Mouse (Mus musculus) thymus, postnatal 10 days (tissue): ENCODE results near the gene Rsph9.

ENCODE experiments used
- DNase-seq, 2 experiments: peaks; one replicate each; pipeline ENCODE4 v3.0.0; 2021; ENCODE audit warnings: low spot score in 2 of 2

Rsph9 gene

DNA sequence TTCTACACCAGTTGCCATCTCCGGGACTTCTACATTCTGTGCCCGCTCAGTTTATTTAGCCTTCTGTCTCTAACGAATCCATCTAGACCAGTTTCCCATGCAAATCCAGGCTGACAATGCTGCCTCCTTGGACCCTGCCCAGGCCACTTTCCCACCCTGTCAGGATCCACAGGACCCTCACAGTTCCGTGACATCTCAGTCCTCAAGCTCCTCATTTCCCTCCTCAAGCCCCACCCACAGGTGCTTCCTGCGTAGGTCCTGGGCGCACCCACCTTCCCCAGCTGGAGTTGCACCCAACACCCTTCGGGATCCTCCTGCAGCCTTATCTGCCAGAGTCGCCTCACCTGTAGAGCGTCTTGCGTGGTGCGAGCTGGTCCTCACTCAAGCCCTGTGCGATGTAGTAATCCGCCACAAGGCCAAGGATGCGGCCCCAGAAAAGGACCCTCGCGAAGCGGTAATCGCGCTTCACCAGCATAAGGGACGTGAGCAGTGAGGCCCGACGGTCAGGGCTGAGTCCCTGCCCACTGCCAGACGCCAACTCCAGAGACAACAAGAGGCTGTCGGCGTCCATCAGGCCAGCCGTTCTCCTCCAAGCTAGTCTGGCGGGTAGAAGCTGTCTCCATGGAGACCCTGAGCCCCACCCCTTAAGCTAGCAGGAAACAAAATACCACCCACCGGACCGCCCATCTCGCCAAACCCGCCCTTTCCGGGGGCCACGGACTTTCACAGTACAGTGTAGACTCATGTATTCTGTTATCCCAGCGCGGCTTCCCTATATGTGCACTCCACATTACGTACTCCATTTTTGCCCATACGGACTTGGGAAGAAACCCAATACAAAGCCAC, at the start of gene Rsph9:
TSS of gene Rsph9 (minus strand) at position 639 of the 846 bp plus-strand sequence.
- DNase-seq = peak; percentile 28 to 48

DNA sequence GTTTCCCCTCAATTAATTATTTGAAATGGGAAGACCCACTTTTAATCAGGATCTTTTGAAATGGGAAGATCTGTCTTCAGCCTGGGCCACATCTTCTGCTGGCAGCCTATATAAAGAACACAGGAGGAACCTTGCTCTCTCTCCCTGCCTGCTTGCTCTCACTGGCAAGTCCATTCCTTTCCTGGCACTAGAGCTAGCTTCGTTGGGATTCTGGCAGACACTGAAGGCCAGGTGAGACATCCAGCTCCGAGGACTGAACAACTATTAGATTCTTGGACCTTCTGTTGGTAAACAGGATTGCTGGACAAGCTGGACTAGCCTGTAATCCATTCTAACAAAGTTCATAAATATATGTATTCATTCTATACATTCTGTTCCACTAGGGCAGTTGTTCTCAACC, 44.8 kb upstream of the Rsph9 start:
- DNase-seq = no peak

DNA sequence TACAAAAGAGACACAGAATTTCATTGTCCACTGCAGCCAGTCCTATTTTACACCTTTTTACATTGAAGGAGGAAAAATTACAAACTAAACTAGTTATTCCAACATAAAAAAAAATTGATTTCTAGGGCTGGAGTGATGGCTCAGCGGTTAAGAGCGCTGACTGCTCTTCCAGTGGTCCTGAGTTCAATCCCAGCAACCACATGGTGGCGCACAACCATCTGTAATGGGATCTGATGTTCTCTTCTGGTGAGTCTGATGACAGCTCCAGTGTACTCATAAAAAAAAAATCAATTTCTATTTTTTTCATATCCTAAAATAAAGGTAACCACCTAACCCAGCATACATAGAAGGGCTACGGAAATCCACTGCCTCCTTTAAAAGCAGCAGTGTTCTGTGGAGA, 38.3 kb upstream of the Rsph9 start:
- DNase-seq = no peak

DNA sequence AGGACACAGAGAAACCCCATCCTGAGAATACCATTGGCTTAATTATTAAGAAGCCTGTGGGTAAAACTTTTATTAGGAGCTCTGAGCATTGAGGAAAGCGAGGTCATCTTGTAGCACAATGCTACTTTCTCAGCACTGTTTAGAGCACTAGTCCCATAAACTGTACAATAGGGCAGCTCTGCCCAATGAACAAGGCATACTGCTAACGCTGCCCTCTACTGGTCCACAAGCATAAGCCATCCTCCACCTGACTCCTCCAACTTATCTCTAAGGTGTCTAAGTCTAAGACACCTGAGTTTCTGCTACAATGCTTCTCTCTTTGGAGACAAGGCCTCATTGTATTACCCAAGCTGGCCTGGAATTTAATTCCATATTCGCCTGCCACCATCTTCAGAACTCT, 26.5 kb upstream of the Rsph9 start:
- DNase-seq = peak in 1 of 2 experiments; percentile 63

DNA sequence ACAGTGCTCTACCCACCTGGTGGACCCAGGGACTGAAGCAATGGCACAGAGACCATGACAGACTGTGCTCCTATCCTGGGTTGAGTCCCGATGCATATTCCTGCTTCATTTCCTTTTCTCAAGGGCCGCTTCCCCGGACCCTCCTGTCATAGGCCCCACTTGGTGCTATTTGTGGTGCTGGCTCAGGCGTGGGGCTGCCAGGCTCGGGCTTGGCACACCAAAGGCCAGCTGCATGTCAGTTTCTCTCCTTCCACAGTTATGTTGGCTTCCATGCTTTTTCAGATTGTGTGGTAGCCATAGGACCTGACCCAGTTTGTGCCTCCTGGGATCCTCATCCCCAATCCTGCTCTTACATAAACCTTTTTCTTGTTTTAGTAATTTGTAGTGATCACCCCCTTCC, 24.8 kb upstream of the Rsph9 start:
- DNase-seq = no peak

DNA sequence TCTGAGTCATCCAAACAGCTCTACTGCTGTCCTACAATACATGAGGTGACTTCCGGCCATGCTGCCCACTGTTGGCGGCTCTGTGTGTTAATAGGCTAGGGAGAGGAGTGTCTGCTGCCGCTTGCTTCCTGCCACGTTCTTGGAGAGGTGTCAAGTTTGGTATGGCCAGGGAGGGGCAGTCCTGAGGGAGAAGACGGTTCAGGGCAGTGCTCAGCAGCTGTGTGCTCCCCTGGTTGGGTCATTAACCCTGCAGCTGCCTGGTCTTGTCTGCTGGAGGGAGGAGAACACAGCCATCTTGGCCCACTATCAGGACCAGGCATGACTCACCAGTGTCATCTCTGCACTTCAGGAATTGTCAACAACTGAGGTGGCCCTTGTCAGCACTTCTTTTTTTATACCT, 24.3 kb upstream of the Rsph9 start:
- DNase-seq = no peak

DNA sequence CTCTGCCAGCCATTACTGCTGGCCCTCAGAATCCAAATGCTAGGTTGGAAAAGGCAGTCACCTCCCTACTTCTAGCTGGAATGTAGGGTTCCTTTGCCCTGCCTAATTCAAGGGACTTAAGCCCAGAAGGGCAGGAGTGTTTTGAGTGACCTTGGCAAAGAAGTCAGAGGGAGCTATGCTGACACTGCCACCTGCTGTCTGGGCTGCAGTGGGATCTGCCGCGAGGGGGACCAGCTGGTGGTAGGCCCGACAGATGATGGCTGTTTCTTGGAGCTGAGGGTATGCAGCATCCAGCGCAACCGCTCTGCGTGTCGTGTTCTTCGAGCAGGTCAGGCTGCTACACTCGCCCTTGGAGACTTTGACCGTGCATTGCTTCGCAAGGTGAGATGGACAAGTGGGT, 23.0 kb upstream of the Rsph9 start:
- DNase-seq = no peak

DNA sequence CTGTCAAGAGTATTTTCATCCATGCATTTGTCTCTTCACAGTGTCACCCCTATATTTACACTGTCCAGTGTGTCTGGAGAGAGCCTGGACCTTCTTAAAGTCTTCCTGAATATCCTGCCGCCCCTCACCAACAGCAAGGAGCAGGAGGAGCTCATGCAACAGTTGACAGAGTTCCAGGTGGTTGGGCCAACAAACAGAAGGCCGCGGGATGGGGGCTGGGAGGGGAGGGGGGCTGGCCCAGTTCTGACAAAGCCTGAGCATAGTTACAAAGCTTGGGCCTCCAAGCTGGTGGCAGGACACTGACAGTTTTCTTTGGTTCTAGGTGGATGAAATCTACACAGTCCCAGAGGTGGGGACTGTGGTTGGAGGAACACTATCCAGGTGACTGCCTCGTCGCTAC, 22.3 kb upstream of the Rsph9 start:
- DNase-seq = no peak

DNA sequence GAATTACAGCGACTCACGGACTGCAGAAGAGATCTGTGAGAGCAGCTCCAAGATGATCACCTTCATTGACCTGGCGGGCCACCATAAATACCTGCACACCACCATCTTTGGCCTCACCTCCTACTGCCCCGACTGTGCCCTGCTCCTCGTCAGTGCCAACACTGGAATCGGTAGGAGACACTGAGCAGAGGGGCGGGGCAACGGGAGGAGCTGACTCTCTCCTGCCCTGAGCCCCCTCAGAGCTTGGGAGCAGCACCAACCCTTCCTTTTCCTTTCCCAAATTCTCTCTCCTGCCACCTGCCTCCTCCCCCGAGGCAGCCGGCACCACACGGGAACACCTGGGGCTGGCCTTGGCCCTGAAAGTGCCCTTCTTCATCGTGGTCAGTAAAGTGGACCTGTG, 21.4 kb upstream of the Rsph9 start:
- no peak for DNase-seq

DNA sequence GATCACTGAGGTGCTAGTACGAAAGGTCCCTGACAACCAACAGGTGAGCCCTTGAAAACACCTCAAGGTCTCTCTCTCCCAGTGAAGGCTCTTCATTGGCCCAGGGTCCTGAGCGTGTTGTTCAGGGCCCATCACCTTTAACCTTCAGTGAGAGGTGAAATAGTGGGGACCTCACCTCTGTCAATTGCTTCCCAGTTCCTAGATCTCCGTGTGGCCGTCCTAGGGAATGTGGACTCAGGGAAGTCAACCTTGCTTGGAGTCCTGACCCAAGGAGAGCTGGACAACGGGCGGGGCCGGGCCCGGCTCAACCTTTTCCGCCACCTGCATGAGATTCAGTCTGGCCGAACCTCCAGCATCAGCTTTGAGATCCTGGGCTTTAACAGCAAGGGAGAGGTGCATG, 20.8 kb upstream of the Rsph9 start:
- DNase-seq = no peak

DNA sequence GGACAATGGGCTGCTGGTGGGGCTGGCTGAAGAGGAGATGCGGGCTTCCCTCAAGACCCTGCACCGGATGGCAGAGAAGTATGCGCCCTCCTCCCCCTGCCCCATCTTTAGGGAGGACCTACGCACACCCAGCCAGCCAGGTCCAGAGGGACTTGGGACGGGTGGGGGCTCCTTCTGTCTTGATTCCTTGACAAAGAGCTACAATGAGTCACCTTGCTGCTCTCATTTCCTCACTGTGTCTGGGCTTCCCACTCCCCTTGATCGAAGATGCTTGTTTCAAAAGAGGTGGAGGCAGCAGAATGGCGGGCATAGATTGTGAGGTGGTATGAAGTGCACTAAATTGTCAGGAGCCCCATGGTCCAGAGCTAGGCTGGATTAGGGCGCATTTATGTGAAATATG, 20.3 kb upstream of the Rsph9 start:
- no peak for DNase-seq

DNA sequence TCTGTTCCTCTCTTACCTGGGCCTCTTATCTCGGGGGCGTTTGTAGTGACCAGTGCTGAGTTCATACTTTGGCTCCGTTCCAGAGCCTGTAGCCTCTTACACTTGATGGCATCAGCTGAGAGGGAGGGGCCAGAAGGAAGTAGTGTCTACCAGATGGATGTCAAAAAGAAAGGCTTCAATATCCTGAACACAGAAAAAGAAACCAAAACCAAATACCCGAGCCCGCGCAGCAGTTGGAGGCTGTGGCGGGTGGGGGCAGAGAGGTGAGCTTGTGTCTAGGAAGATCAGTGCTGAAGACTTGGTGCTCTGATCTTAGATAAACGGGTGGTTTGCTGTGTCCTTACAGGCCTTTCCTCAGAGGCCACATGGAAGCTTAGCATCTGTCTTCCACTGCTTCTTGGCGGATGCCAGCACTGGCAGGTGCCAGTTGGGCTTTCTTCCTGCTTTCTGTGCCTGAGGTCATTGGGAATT, 19.0 kb upstream of the Rsph9 start:
- DNase-seq = peak; percentile 64 to 65

DNA sequence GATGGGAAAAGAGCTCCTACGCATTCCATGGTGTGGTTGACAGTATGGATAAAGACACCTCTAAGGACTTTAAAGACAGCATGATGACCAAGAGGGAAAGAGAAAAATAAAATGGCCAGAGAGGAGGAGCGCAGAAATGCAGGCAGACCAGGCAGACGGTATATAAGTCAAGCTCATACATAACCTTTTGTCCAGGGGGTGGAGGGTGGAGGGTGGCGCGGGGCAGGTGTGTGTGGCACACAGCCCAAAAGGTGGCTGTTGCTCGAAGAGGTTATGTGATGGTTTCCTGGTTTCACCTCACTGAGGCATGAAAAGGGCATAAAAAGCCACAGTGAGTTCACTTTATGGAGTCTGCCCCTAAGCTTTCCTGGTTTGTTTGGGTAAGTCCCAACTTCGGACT, 18.5 kb upstream of the Rsph9 start:
- DNase-seq = no peak

DNA sequence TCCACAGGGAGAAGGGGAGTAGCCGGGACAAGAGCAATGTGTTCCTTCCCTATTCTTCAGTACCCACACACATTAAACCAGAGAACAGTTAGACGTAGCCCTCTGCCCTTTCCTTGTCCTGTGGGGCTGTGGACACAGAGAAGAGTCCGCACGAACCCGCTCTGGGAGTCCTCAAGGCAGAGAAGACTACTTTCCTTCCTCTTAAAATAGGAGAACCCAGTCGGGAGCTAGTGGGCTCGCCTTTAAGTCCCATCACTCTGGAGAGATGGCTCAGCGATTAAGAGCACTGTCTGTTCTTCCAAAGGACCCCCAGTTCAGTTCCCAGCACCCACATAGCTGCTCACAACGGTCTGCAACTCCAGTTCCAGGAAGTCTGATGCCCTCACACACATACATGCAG, 17.7 kb upstream of the Rsph9 start:
- no peak for DNase-seq

DNA sequence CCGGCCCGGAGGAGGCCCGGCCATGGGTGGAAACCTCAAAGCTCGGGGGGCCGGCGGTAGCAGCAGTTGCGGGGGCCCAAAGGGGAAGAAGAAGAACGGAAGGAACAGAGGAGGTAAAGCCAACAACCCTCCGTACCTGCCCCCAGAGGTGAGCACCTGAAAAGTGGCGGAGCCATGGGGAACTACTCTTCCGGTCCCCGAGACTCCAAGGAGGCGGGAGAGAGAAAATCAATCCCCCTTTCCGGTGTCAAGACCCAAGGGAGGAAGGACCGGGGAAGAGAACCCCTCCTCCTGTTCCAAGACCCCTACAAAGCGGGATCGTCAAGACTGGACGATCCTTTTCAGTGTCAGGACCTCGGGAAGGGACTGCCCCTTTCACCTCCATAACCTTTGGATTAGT, 17.2 kb upstream of the Rsph9 start:
- no peak for DNase-seq

DNA sequence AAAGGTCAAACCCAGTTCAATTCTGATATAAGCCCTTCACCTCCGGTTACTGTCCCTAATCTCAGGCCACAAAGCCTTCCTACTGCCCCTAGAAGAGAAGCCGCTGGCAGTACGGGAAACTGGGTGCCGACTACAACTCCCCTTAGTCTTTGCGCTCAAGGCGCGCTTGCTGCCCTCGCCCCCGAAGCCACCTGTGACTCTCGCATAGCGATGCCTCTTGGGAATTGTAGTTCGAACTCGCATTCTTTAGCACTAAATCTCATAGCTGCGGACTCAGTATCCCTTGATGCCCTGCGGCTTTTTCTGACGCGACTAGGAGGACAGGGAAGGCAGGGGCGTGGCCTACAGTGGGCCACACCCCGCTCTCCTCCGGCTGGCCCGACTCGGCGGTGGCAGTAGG, 16.7 kb upstream of the Rsph9 start, which contains the start of gene Gtpbp2:
TSS of gene Gtpbp2 (plus strand) at position 347 of the 400 bp plus-strand sequence.
- peak; percentile 93 to 96 for DNase-seq

DNA sequence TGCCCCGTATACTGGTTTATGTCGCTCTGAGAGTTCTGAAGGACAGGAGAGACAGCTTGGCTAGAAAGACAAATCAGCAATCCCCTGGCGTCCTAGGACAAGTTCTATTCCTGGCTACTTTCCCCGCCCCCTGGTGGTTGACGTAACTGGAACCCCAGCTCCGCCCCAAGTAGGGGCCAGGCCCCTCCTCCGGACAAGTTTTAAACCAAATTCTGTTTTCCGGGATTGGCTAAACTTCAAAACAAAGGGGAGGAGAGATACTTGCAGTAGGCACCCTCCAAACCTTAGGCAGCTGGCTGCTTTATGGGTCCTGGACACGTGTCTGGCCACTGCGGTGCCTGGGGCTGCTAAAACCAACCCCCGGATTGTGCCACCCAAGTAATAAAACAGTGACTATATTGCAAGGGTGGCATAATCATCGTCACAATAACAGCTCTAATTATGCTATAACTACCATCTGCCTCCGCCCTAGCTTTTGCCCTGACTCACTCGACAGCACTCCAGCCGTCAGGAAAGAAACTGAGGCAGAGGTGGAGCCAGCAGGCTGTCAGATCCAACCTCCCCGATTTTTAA, 16.2 kb upstream of the Rsph9 start:
- peak; percentile 88 to 93 for DNase-seq

DNA sequence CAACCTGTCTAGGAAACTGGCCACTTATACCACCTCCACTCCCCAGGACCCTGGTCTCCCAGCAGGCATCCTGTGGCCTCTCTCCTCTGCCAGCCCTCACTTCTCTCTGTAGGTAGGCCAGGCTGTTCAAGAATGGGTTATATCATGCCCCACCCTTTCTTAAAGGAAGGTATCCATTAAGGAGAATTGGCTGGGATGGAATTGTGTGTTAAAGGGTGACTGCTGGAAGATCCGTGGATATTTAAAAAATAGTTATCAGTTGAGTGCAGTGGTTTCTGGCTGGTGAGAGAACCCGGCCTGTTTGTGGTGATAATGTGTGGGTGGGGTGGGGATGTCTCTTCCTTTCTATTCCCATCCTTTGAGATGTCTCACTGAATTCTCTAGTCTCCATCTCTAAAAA, 15.2 kb upstream of the Rsph9 start:
- no peak for DNase-seq

DNA sequence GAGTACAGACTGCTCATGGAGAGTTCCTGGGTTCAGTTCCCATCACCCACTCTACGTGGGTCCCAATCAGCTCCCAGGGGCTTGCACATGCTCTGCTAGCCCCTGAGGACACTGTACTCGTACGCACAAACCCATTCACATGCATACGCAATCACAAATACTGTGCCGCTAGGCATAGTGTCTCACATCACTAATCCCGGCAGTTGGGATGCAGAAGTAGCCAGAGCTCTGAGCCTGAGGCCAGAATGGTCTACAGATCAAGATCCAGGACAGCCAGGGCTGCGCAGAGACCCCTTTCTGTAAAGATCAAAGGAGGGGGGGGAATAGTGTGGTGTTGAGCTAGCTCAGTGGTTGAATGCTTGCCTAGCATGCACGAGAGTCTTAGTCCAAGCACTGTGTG, 13.1 kb upstream of the Rsph9 start:
- no peak for DNase-seq

DNA sequence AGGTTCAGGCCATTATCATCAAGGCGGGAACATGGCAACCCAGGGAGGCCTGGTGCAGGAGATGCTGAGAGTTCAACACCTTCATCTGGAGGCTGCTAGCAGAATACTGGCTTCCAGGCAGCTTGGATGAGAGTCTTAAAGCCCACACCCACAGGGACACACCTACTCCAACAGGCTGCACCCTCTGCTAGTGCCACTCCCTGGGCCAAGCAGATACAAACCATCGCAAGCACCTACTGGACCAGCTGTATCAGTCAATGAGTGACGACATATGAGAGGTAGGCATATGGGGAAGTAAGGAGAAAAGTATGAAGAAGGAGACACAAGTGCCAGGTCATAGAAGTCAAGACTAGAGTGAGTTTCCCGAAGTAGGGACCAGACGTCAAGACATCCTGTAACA, 12.7 kb upstream of the Rsph9 start:
- DNase-seq = no peak

DNA sequence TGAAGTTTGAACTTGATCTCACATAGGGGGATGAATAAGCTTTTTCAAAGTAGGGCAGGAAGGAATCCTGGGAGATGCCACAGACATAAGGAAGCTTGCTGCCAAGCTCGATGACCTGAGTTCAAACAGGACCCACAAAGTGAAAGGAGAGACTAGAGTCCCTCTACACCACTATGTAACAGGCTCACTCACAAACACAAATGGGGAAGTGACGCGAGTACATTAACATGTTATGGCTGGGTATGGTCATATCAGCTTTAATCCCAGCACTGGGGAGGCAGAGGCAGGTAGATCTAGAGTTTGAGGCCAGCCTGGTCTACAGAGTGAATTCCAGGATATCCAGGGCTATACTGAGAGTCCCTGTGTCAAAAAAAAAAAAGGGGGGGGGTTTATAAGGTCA, 10.3 kb upstream of the Rsph9 start:
- DNase-seq = no peak

DNA sequence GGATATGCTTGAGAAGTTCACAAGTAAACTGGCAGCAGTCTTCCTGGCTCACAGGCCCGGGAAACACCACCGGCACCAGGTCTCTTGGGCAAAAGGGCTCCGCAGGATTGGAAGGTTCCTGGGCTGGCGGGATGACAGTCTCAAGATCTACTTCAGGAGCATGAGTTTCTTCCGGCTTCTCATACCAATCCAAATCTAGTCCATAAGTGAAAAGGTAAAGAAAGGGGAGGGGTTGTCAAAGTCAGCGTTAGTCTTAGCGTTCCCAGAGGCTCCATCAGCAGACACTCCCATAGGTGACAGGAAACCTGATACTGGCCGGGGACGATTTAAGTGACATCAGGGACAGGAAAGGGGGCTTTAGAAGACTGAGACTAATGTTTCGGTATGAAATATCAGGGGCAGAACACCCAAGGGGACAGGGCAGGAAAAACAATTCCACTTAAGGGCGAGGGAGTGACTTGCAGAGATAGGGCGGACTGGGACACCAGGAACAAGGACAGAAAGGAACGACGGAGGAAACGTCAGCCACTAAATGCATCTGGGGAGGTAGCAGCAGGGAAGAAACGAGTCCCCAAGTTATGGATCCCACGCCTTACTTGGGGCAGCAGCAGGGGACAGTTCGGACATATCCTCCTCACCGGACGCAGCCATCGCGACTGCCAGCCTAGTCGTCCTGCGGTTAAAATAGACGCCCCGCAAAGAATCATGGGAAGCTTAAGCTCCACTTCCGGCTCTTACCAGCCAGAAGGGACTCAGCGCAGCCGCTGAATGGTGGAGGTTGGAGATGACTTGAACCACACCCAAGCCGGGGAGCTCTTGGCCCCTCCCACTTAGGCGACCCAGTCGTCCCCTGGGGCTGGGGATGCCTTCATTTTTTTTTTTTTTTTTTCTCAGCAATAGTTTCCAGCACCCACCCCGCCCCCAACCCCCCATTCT, 9.1 kb upstream of the Rsph9 start, which contains the start of gene Mad2l1bp:
TSS of gene Mad2l1bp (minus strand) at position 707 of the 936 bp plus-strand sequence.
- peak; percentile 88 to 90 for DNase-seq
